Mouse (Mus musculus) cerebellum, adult 11 months (tissue): ENCODE measurements at regions not wholly inside any gene's neighbourhood (a gene's known extent, or its start where the extent isn't known, plus 50 kb on each side); places are given as distances from the start of the nearest gene placed in this dataset.

ENCODE experiments used
- DNase-seq: peaks from one replicate; pipeline ENCODE4 v3.0.0; 2022

- no peak for DNase-seq
Measured at GRCm38 (mm10) chr12:9271484-9271883, 241.7 kb downstream of the Ttc32 start.

GRCm38 (mm10) chr12:9274181-9274580 lies 244.4 kb downstream of the Ttc32 start:
- DNase-seq: no peak

DNA sequence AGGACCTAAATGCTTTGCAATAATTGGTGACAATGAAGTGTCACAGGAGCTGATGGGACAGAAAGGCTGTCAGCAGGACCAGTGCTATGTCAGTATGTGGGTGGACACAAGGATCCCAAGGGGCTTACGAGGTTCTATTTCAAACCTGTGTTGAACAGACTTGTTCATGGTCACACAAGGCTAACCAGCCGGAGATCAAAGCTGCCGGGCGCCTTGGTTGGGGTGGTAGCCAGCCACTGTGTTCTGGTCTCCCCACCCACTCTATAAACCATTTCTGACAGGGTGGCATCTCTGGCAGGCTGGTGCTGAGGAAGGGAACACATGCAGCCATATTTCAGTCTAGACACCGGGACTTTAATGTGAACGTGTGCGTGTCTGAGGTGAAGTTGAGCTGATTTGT lies 245.9 kb downstream of the Ttc32 start:
- DNase-seq: no peak

DNA sequence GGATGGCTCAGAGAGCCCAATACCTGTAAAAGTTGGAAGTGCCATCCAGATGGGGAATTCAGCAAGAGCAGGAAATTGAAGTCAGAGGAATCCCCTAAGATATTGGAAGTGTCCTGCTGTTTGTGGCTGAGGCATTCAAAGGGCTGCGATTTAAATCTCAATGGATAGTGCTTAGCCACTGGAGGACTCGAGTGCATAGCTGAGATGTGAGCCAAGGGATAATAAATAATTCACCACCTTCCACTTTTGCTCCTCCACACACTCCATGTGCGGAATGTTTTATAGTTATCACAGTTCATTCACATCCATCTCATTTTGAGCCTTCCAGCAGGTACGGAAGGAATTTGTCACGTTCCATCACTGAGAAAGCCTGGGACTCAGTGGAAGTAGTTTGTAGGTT lies 248.9 kb downstream of the Ttc32 start:
- no peak for DNase-seq

- DNase-seq: no peak
Measured at GRCm38 (mm10) chr12:9279893-9280605, 250.3 kb downstream of the Ttc32 start.

- no peak for DNase-seq
Measured at GRCm38 (mm10) chr12:9287271-9287670, 257.5 kb downstream of the Ttc32 start.

- no peak for DNase-seq
Measured at GRCm38 (mm10) chr12:9292656-9293055, 262.9 kb downstream of the Ttc32 start.

- DNase-seq: no peak
Measured at GRCm38 (mm10) chr12:9295211-9295610, 265.4 kb downstream of the Ttc32 start.

GRCm38 (mm10) chr12:9298848-9299655 lies 269.3 kb downstream of the Ttc32 start:
- DNase-seq: no peak

DNA sequence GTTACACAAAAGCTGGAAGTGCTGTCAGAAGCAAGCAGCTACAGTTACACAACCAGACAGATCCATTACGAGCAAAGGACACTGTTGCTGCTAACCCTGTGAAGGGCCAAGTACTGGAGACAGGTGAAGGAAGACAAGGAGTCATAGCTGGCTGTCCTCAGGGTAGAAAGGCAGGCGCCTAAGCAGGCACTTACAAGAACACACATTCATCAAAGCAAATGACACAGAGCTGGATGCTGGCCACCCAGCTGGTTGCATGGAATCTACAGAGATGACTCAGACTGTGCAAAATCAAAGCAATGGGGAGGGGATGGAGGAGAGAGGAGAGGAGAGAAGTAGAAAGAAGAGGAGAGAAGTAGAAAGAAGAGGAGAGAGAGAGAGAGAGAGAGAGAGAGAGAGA lies 265.8 kb upstream of the Osr1 start:
- DNase-seq: no peak

GRCm38 (mm10) chr12:9337891-9338672 lies 231.8 kb upstream of the Osr1 start:
- no peak for DNase-seq

DNA sequence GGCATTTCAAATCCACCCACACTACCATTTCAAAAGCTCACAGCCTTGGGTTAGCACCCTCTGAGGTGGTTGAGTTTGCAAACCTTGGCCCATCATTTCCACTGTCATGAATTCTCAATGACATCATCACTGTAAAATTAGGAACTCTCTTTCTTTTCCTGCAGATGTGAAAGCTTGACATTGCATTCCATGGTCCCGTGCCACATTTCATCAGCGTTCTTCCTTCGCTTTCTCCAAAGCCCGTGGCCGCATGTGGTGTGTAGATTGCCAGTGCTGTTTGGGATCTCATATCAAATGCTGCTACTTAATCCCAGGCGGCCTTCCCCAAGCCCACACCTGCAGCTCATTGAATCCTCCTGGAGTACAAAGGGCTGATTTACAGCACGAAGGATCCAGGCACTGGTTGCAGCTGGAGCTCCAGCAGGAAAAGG lies 231.1 kb upstream of the Osr1 start:
- no peak for DNase-seq

DNA sequence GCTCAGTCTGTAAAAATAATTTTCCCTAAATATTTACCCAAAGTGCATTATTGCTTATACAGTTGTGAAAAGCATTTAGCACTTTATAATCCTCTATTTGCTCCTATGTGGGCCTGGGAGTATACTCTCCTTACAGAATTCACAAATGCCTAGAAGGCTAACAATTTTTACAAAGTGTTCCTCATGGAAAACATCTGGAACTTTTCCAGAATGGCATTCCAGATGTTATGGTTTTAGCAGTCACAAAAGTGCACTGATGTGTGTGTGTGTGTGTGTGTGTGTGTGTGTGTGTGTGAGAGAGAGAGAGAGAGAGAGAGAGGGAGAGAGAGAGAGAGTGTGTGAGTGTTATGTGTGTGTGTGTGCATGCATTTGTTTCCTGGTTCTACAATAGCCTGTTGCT lies 229.1 kb upstream of the Osr1 start:
- no peak for DNase-seq

DNA sequence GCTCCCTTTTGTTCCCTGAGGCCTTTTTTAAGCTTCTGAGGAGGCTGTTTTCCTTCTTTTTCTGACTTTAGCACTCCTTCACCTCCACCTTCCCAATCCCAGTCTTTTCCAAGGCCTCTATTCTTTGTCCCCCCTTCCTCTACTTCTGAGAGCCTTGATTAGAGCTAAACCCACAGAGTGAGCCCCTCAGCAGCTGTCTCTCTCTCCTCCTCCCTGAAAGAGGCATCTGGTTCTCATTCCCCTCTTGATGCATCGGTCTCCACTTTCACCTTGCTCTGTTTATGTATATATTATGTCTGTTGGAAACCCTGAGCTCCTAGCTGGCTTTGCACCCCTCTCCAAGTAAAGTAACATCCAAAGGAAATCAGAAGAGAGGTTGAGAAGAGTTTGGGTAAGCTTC lies 224.6 kb upstream of the Osr1 start:
- DNase-seq: no peak

- DNase-seq: no peak
Measured at GRCm38 (mm10) chr12:9355512-9355911, 214.4 kb upstream of the Osr1 start.

GRCm38 (mm10) chr12:9357856-9358255 lies 212.1 kb upstream of the Osr1 start:
- DNase-seq: no peak

- no peak for DNase-seq
Measured at GRCm38 (mm10) chr12:9358872-9359271, 211.0 kb upstream of the Osr1 start.

DNA sequence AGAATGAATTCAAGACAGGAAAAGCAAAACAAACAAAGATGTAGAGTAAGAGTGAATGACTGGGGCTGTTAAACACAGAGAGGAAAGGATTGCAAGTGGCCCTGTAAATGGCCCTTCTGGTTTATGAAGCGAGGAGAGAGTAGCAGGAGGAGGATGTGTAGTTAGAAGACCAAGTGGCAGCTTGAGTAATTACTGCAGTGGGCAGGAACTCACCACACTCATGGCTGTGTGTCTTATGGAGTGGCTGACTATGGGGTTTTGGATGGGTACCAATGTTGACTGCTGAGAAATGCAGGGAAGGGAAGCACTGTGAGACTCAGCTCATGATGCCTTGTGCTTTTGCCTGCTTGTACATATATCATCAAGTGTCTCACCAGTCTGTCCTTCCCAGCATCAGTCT lies 204.0 kb upstream of the Osr1 start:
- no peak for DNase-seq

GRCm38 (mm10) chr12:9368682-9369081 lies 201.2 kb upstream of the Osr1 start:
- DNase-seq: no peak

DNA sequence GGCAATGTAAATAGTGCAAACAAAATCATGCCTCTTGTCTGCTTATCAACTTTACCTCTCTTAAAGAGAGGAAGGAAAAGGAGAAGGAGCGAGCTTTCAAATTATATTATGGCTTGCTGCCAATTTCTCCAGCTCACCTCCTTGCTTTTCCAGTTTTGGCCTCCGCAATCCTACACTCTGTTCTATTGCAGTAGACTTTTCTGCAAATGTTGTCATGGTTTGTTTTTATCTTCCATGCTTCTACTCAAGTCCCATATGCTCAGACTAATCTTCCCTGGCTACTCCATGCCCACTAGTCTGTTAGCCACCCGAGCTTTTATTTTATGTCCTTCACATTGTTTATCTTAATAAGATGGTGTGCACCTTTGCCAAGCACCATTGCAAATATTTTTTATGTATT lies 168.0 kb upstream of the Osr1 start:
- no peak for DNase-seq

DNA sequence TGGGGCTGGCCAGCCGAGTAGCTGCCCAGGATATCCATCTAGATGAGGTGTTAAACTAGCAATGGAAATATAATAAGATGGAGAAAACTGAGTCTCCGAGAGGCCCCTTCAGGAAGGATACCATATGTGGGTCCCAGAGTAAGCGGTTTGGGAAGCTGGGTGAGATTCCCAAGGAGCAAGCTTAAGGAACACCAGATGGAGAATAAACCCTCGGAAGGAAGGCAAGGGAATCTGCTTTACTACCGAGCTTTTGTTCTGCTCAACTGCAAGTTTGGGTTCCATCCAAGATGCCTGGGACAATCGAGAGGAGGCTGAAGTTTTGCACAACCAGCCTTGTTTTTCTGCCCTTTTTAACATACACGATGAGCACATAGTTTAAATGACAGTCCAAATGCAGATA lies 164.9 kb upstream of the Osr1 start:
- no peak for DNase-seq

- no peak for DNase-seq
Measured at GRCm38 (mm10) chr12:9419311-9419710, 150.6 kb upstream of the Osr1 start.

DNA sequence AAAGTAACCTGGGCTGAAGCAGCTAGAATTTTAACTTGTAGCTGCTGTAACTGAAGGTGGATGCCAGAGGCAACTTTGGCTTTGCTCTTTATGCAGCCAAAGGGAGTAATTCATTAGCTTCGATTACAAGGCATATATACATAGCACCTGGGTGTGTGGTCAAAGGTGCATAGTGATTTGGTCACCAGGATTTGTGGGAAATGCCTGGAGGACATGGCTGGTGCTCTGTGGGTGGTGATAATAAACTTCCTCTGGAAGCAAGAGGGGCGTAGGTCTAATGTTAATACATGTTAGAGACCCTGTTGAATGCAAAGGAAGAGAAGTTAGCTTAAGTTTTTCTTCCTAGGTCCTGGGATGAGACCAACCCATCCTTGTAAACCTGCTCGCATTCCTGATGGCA lies 139.3 kb upstream of the Osr1 start:
- DNase-seq: no peak
